Mouse (Mus musculus) cerebellum, adult 9-10 months (tissue): ENCODE data around the gene Cdc42ep3.

Experiments
- DNase-seq: peaks from one replicate; pipeline ENCODE4 v3.0.0; 2022

Cdc42ep3 gene

GRCm38 (mm10) chr17:79354444-79355270, at the start of gene Cdc42ep3:
Cdc42ep3 (minus strand) TSS chr17:79355091.
- DNase-seq, result peak; percentile 78

DNA sequence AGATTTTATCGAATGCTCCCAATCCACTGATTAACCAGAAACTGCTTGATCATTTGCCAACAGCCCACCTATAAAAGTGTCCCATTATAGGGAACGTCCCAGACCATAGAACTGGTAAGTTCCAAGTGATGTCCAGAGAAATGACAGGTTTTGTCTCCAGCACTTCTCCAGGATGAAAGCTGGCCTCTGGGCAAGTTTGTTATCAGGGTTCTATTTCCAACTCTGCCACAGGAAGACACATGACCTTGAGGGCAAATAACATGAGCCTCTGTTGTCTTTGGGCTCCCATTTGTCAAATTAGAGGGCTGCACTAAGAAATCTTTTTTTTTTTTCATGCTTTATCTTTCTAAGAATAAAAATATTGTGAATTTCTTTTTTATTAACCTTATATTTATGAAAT, 45.5 kb upstream of the Cdc42ep3 start:
- DNase-seq, result no peak

- no peak for DNase-seq
Measured at GRCm38 (mm10) chr17:79398416-79398815, 43.5 kb upstream of the Cdc42ep3 start.

DNA sequence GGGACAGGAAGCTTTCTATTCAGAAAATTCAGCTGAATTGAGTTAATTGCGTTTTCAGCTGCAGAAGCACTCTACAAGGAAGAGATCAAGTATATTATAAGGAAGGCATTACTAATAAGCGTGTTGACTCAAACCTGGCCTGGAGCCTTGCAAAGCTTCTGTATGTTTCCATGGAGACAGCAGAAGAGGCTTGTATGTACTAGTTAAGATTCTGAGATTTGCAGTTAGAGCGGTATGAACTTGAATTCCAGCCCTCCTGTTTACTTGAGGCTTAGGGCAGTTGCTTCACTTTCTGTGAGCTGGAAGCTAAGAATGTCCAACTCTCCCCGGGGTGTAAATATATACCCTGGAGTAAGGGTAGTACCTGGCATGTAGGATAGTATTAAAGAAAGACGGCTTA, 39.9 kb upstream of the Cdc42ep3 start:
- no peak for DNase-seq

- no peak for DNase-seq
Measured at GRCm38 (mm10) chr17:79393886-79394285, 39.0 kb upstream of the Cdc42ep3 start.

- no peak for DNase-seq
Measured at GRCm38 (mm10) chr17:79387465-79388066, 32.7 kb upstream of the Cdc42ep3 start.

- no peak for DNase-seq
Measured at GRCm38 (mm10) chr17:79381485-79381884, 26.6 kb upstream of the Cdc42ep3 start.

DNA sequence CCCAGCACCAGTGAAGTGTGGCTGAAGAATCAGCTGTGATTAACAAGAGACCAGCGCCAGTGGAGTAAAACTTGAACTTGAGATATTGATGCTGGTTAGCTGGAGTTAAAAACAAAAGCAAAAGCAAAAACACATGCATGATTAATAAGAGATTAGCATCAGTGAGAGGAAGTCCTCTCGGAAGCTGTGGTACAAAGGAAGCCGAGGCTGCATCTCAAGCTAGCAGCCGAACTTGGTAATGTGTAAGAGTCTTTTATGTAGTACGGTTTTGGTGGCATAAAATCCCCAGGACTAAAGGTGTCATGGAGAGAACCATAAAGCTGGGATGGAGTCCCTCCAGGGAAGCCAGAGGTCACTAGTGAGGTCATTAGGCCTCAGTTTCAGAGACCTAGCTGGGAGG, 24.3 kb upstream of the Cdc42ep3 start:
- DNase-seq, result no peak

- no peak for DNase-seq
Measured at GRCm38 (mm10) chr17:79376434-79377210, 21.7 kb upstream of the Cdc42ep3 start.

- no peak for DNase-seq
Measured at GRCm38 (mm10) chr17:79372973-79373372, 18.1 kb upstream of the Cdc42ep3 start.

- no peak for DNase-seq
Measured at GRCm38 (mm10) chr17:79364749-79365450, 10.0 kb upstream of the Cdc42ep3 start.

DNA sequence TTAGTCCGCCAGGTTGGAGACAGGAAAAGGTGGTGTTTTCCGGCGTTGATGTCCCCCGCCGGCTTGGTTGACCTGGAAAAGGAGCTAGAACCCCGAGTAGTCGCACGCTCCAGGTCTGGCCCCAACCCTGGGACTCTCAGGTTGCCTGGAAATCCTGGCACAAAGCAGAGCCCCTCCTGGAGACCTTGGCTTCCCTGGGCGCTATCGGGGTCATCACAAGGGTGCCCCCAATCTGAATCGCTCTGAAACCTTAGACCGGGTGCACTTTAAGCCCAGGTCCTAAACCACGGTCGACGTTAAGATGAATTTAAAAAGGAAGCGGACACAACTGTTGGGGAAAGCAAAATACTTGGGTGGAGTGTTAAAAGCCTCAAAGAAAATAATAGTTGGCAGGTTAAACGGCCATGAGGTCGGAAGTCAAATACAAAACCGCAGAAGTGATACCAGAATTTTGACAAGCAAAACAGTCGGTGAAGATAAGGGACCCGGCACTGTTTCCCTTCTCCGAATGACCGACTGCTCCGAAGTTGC, 1.2 kb upstream of the Cdc42ep3 start:
- no peak for DNase-seq

DNA sequence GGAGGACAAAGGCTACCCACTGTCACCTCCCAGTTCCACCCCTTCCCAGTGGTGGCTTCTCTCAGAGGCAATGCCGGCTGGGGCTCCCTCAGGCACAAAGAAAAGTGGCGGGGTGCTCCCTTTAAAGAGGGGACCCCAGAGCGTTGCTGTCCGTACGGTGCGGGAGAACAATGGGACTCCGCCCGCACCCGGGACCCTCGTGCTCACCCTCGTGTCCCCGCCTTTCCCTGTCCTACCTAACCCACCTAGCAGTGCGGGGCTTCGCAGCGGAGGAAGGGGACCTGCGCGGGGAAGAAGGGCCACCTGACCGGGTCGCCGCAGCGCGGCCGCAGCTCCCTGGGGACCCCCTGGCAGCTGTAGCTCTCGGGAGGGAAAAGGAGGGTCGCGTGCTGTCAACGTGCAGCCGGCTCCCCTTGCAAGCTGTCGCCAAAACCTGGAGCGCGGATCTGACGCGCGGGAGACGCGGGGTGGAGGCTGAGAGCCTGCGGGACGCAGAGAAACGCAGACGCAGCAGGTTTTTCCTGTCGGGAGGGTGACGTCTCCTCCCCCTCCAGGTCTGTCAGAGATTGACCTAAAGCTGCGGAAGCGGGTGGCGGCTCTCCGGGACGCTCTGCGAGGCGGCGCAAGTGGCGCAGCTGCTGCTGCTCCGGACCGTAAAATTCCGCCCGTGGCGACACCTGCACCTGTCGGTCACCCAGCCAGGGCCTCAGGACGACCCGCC, 540 bp upstream of the Cdc42ep3 start:
- DNase-seq, result peak; percentile 88

GRCm38 (mm10) chr17:79354174-79354443, 782 bp downstream of the Cdc42ep3 start:
- DNase-seq, result no peak

DNA sequence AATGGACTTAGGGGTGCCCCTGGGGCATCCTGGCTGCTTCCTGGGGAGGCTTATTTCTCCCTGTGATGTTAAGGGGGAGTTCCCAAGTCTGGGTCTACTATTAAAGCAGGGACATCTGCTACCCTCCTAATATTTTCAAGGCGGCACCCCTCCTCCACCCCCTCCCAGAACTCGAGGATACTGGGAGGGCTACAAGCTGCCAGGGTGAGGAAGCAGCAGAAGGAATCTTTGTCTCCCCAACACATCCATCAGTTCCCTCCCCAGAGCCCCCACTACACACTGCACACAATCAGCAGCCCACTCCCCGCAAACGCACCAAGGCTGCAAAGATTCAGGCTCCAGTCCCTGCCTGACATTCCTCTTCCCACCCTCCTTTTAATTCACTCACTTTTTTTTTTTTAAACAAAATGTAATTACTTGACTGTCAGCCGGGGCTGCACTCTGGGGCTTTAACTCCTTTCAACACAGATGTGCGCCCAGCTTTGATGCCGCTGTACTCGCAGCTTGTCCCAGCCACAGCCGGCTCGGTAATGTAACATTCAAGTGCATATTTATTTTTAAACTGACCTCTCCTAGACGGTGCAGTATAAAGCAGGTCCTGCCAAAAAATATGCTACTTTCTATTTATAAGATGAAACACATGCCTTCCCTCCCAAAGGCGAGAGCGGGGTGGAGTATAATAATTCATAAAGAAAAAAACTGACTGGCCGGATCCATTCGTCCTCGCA, 1.3 kb downstream of the Cdc42ep3 start:
- peak; percentile 49 for DNase-seq

GRCm38 (mm10) chr17:79350751-79351191, 4.1 kb downstream of the Cdc42ep3 start:
- DNase-seq, result no peak

DNA sequence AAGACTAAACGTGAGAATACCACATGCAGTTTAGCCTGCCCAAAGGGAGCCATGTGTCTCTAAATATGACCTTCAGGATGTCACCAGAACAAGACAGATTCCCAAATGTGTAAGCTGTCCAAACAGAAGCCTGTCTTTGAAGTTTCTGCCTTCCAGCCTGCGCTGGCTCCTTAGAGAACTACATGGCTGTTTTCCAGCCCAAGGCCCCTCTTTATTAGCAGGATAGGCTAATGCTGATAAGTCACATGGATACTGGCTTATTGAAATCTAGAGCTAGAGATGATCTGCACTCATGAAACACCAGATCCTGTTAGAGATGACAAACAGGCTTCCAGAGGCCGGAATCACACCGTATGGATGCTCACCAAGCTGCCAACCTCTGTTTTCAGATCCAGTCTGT, 5.5 kb downstream of the Cdc42ep3 start:
- no peak for DNase-seq

- DNase-seq, result no peak
Measured at GRCm38 (mm10) chr17:79347920-79348589, 6.8 kb downstream of the Cdc42ep3 start.

GRCm38 (mm10) chr17:79347291-79347690, 7.6 kb downstream of the Cdc42ep3 start:
- no peak for DNase-seq

DNA sequence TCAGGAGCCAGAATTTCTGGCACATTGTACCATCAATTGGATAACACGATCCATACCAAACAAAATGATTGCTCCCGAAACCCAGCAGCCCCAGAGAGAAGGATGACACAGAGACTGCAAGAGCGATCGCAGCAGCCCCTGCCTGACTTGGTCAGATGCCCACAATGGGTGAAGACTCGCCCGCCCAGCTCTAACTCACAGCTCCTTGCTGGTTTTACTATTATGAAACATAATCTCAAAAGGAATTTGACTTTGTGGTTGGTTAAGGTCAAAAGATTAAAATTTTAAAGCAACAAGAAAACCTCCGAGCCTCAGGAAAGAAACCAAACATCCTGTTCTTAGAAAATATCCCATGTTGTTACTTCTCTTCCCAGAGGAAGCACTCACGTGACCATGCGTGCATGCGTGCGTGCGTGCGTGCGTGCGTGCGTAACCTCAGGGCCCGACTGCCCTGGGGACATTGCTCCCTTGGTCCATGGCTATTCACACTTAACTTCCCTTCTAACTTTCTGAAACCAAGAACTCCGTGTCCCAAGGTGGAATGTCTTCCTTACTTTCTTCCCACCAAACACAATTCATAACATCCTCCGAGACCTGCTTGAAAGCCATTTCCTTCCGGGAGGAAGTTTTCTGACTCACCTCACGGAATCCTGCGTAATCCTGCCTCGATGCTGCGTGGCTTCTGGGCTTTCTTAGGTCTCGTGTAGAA, 9.7 kb downstream of the Cdc42ep3 start:
- no peak for DNase-seq
